Mouse (Mus musculus) lung, adult 2 months (tissue): ENCODE data around the gene Selp. TPM values are rescaled to one million over a fixed set of nuclear protein-coding genes. Genes with fewer than 3 reads are reported as not detected.

Source experiments
- DNase-seq: peaks from one replicate; pipeline ENCODE4 v3.0.0; 2022
- H3K4me1 ChIP-seq: fragments of 200-500 bp; 2 replicates; pipeline ENCODE4 v1.6.1; 2011; ENCODE audit warnings: low read length; ENCODE audit not compliant: control insufficient read depth, insufficient read depth
- H3K4me3 ChIP-seq: fragments of 200-500 bp; replicated peaks from 2 replicates; pipeline ENCODE3; 2011; ENCODE audit warnings: low read depth, mild to moderate bottlenecking, control low read depth, low read length; ENCODE audit errors: extremely low read depth
- CTCF ChIP-seq: fragments of 200-500 bp; IDR thresholded peaks from 2 replicates; pipeline ENCODE4 v1.5.1; 2011; ENCODE audit warnings: mild to moderate bottlenecking, low read length, control low read depth; ENCODE audit not compliant: insufficient read depth
- POLR2A ChIP-seq: fragments of 200-500 bp; IDR thresholded peaks from 2 replicates; pipeline ENCODE4 v1.6.1; 2011; ENCODE audit warnings: low read depth, mild to moderate bottlenecking, control low read depth, low read length, borderline replicate concordance; ENCODE audit errors: extremely low read depth
- WGBS: fragments of 180-500 bp; shearing (Covaris S2); methylation state at CpG from one replicate; pipeline ENCODE4 v1.1.7; 2018; 5-methylcytosine and 5-hydroxymethylcytosine counted together
- polyA plus RNA-seq: library from polyadenylated mRNA; depleted of rRNA; stranded (reverse); fragments of >200 nt; gene quantifications from 2 replicates; pipeline ENCODE4 v1.2.3, GENCODE M21; 2012; rRNA removed

Selp gene
- polyA plus RNA-seq: 3.3 and 7.4 TPM in 2 replicates

- TF ChIP-seq CTCF: no peak
- TF ChIP-seq POLR2A: no peak
- DNase-seq: no peak
- 45% methylated on average over 8 of the region's 8 CpGs for WGBS
- 0 out of 2 replicates have a peak, but pooled peaks cover under 1% of the 10 kb centered on the region for H3K4me1 ChIP-seq
- no peak within 1 kb of the TSS for H3K4me3 ChIP-seq
Measured at GRCm38 (mm10) chr1:164114947-164115493, at the start of gene Selp. TSS of gene Selp (plus strand) at chr1:164115264.

- Histone ChIP-seq H3K4me3 (no peak overlapping the region), H3K4me1 (no peaks in the 10 kb centered on the region; the same call in 1 of the 2 replicates)
- DNase-seq: no peak
- no peak for TF ChIP-seq CTCF
- TF ChIP-seq POLR2A: no peak
Measured at GRCm38 (mm10) chr1:164069261-164069660, 45.8 kb upstream of the Selp start.

GRCm38 (mm10) chr1:164070461-164070860 is 44.6 kb upstream of the Selp start:
- Histone ChIP-seq H3K4me3 (no peak overlapping the region), H3K4me1 (no peaks in the 10 kb centered on the region; the same call in 1 of the 2 replicates)
- DNase-seq: no peak
- TF ChIP-seq CTCF (no peak), POLR2A (no peak)
- 84% methylated on average over 4 of the region's 4 CpGs for WGBS

- TF ChIP-seq POLR2A (no peak), CTCF (no peak)
- H3K4me1 ChIP-seq: no peaks in the 10 kb centered on the region; the same call in 1 of the 2 replicates
- WGBS: 59% methylated on average over 7 of the region's 7 CpGs
- no peak overlapping the region for H3K4me3 ChIP-seq
- no peak for DNase-seq
Measured at GRCm38 (mm10) chr1:164071111-164071510, 44.0 kb upstream of the Selp start.

- 72% methylated on average over 4 of the region's 4 CpGs for WGBS
- no peak for DNase-seq
- TF ChIP-seq POLR2A: no peak
- no peak for TF ChIP-seq CTCF
- H3K4me1 ChIP-seq: no peaks in the 10 kb centered on the region; the same call in 1 of the 2 replicates
- no peak overlapping the region for H3K4me3 ChIP-seq
Measured at GRCm38 (mm10) chr1:164072001-164072400, 43.1 kb upstream of the Selp start.

- 77% methylated on average over 9 of the region's 9 CpGs for whole genome bisulfite sequencing
- DNase-seq: no peak
- TF ChIP-seq POLR2A: no peak
- TF ChIP-seq CTCF: no peak
- Histone ChIP-seq H3K4me3 (no peak overlapping the region), H3K4me1 (no peaks in the 10 kb centered on the region)
Measured at GRCm38 (mm10) chr1:164073091-164073490, 42.0 kb upstream of the Selp start.

- no peaks in the 10 kb centered on the region for H3K4me1 ChIP-seq
- no peak for DNase-seq
- H3K4me3 ChIP-seq: no peak overlapping the region
- WGBS: 62% methylated on average over 7 of the region's 7 CpGs
- TF ChIP-seq POLR2A: no peak
- TF ChIP-seq CTCF: no peak
Measured at GRCm38 (mm10) chr1:164073803-164074202, 41.3 kb upstream of the Selp start.

GRCm38 (mm10) chr1:164074606-164075140 is 40.4 kb upstream of the Selp start:
- no peak for TF ChIP-seq CTCF
- no peak for TF ChIP-seq POLR2A
- 82% methylated on average over 2 of the region's 2 CpGs for WGBS
- H3K4me3 ChIP-seq: no peak overlapping the region
- no peaks in the 10 kb centered on the region for H3K4me1 ChIP-seq
- no peak for DNase-seq

- WGBS: 95% methylated on average over 1 of the region's 1 CpGs
Measured at GRCm38 (mm10) chr1:164075416-164075815, 39.6 kb upstream of the Selp start.

GRCm38 (mm10) chr1:164076441-164076840 is 38.6 kb upstream of the Selp start:
- no peak for DNase-seq
- no peak overlapping the region for H3K4me3 ChIP-seq
- no peak for TF ChIP-seq POLR2A
- no peak for TF ChIP-seq CTCF
- no peaks in the 10 kb centered on the region for H3K4me1 ChIP-seq
- 37% methylated on average over 1 of the region's 1 CpGs for WGBS

More at GRCm38 (mm10) chr1:164075416-164075815, 39.6 kb upstream of the Selp start:
- TF ChIP-seq POLR2A: no peak
- no peak for TF ChIP-seq CTCF
- no peak for DNase-seq
- H3K4me1 ChIP-seq: no peaks in the 10 kb centered on the region
- H3K4me3 ChIP-seq: no peak overlapping the region
